24 mouse cellular contexts compared by ENCODE assay signal in genomic region chr4:99143323-99143722, GRCm38 (mm10).
"Had no signal": no experiment of that assay in that cellular context is flagged by ENCODE, and none has a peak within 500 bp of the region (broad histone marks: within the 10 kb centered on the region; RNA-seq: fewer than 3 reads in every experiment).

No protein-coding gene starts in this region.

- H3K4me3 ChIP-seq: heart, adult 2 months; heart, embryonic 13.5 days; heart, embryonic 15.5 days; hindbrain, embryonic 13.5 days; hindbrain, embryonic 15.5 days; layer of hippocampus, adult 2 months; left cerebral cortex, adult 2 months; liver, embryonic 13.5 days; liver, embryonic 15.5 days had no signal

- H3K36me3 ChIP-seq: heart, embryonic 13.5 days; heart, embryonic 15.5 days; hindbrain, embryonic 13.5 days; hindbrain, embryonic 15.5 days; liver, embryonic 13.5 days; liver, embryonic 15.5 days had no signal

- ATAC-seq: hindbrain, postnatal 0 days; intestine, embryonic 16.5 days had no signal

- H3K9ac ChIP-seq: heart, embryonic 13.5 days; heart, embryonic 15.5 days; hindbrain, embryonic 13.5 days; hindbrain, embryonic 15.5 days; liver, embryonic 13.5 days; liver, embryonic 15.5 days had no signal

- H3K4me1 ChIP-seq: heart, embryonic 13.5 days; heart, embryonic 15.5 days; hindbrain, embryonic 13.5 days; hindbrain, embryonic 15.5 days; liver, embryonic 15.5 days had no signal

- DNase-seq: gastrocnemius, postnatal 14 days; gastrocnemius, postnatal 36 days; heart, adult 2 months; heart, postnatal 14 days; heart, postnatal 36 days; kidney, adult 11 months; kidney, adult 2 months; kidney, adult 9 months; kidney, postnatal 10 days; kidney, postnatal 25 days; kidney, postnatal 4 days; liver; liver, embryonic 13.5 days had no signal

- H3K4me2 ChIP-seq: heart, embryonic 11.5 days; heart, embryonic 13.5 days; heart, embryonic 15.5 days; hindbrain, embryonic 13.5 days; hindbrain, embryonic 15.5 days; liver, embryonic 11.5 days; liver, embryonic 13.5 days; liver, embryonic 15.5 days had no signal

- H3K27ac ChIP-seq: heart, adult 2 months; heart, embryonic 13.5 days; heart, embryonic 15.5 days; hindbrain, embryonic 13.5 days; hindbrain, embryonic 15.5 days; hindbrain, postnatal 0 days; layer of hippocampus, adult 2 months; left cerebral cortex, adult 2 months; liver, embryonic 13.5 days; liver, embryonic 15.5 days had no signal

- H3K9me3 ChIP-seq: heart, embryonic 15.5 days; hindbrain, embryonic 13.5 days; hindbrain, embryonic 15.5 days; liver, embryonic 13.5 days; liver, embryonic 15.5 days had no signal

- H3K27me3 ChIP-seq: heart, embryonic 13.5 days; heart, embryonic 15.5 days; hindbrain, embryonic 13.5 days; hindbrain, embryonic 15.5 days; liver, embryonic 13.5 days; liver, embryonic 15.5 days had no signal
